Mouse (Mus musculus) embryo, embryonic 11.5 days (tissue): ENCODE measurements around the gene Naa20.
A peak's percentile ranks its signal among the peaks of the same experiment; 100 is the strongest.

Experiments
- DNase-seq: peaks from one replicate; pipeline ENCODE4 v3.0.0-alpha.2; 2012; ENCODE audit warnings: low read depth, low spot score

Gene Naa20

GRCm38 (mm10) chr2:145901861-145902260 lies at the start of gene Naa20:
Gene Naa20, plus strand, starts transcription at chr2:145902099.
- DNase-seq: no peak

GRCm38 (mm10) chr2:145855831-145856230 lies 46.1 kb upstream of the Naa20 start:
- no peak for DNase-seq

GRCm38 (mm10) chr2:145857864-145858263 lies 44.0 kb upstream of the Naa20 start:
- DNase-seq: no peak

- DNase-seq: no peak
Observed at GRCm38 (mm10) chr2:145859442-145859931, 42.4 kb upstream of the Naa20 start.

- DNase-seq: peak; percentile 62
Observed at GRCm38 (mm10) chr2:145859932-145860801, 41.7 kb upstream of the Naa20 start.

GRCm38 (mm10) chr2:145861193-145862123 lies 40.4 kb upstream of the Naa20 start:
- DNase-seq: no peak

GRCm38 (mm10) chr2:145862206-145862817 lies 39.6 kb upstream of the Naa20 start:
- no peak for DNase-seq

GRCm38 (mm10) chr2:145865344-145865743 lies 36.6 kb upstream of the Naa20 start:
- no peak for DNase-seq

GRCm38 (mm10) chr2:145866238-145866637 lies 35.7 kb upstream of the Naa20 start:
- no peak for DNase-seq

- no peak for DNase-seq
Observed at GRCm38 (mm10) chr2:145866695-145867449, 35.0 kb upstream of the Naa20 start.

- DNase-seq: no peak
Observed at GRCm38 (mm10) chr2:145871308-145871707, 30.6 kb upstream of the Naa20 start.

GRCm38 (mm10) chr2:145872099-145872498 lies 29.8 kb upstream of the Naa20 start:
- DNase-seq: no peak

- DNase-seq: no peak
Observed at GRCm38 (mm10) chr2:145873953-145874352, 27.9 kb upstream of the Naa20 start.

GRCm38 (mm10) chr2:145874879-145875482 lies 26.9 kb upstream of the Naa20 start:
- no peak for DNase-seq

GRCm38 (mm10) chr2:145877191-145877590 lies 24.7 kb upstream of the Naa20 start:
- DNase-seq: no peak

- peak; percentile 57 for DNase-seq
Observed at GRCm38 (mm10) chr2:145880887-145881747, 20.8 kb upstream of the Naa20 start.

- DNase-seq: no peak
Observed at GRCm38 (mm10) chr2:145881932-145882331, 20.0 kb upstream of the Naa20 start.

GRCm38 (mm10) chr2:145882398-145882797 lies 19.5 kb upstream of the Naa20 start:
- no peak for DNase-seq

GRCm38 (mm10) chr2:145884036-145884912 lies 17.6 kb upstream of the Naa20 start:
- no peak for DNase-seq
